Mouse (Mus musculus): Measurements from ENCODE around the gene Hus1b.

Hus1b gene

GRCm38 (mm10) chr13:30949181-30949580 is 1.6 kb upstream of the Hus1b start:
- peak; percentile 9 for DNase-seq (ENCODE audit: low read depth, low spot score)

- no peak for DNase-seq (ENCODE audit: low read depth, low spot score)
Observed at GRCm38 (mm10) chr13:30947129-30947528, 430 bp downstream of the Hus1b start.

GRCm38 (mm10) chr13:30945788-30946187 is 1.8 kb downstream of the Hus1b start:
- no peak for DNase-seq (ENCODE audit: low read depth, low spot score)

- no peak for DNase-seq (ENCODE audit: low read depth, low spot score)
Observed at GRCm38 (mm10) chr13:30932972-30933371, 14.6 kb downstream of the Hus1b start.

GRCm38 (mm10) chr13:30931613-30932012 is 15.9 kb downstream of the Hus1b start:
- no peak for DNase-seq (ENCODE audit: low read depth, low spot score)

DNA sequence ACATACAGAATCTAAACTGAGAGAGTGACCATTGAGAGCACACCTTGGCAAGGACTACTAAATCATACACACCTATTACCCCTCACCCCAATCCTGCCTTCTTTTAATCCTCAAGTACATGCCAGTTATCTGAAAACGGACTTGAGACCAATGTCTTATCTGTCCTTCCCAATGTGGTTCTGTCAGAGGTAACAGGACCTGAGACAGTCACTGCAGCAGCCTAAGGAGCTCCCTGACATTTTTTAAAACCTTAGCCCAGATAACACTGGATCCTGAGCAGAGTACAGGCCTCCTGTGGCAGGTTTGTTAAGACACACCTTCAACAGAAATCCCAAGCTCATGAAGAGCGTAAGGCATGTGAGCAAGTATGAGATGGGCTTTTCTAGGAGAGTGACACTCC is 18.4 kb downstream of the Hus1b start:
- no peak for DNase-seq (ENCODE audit: low read depth, low spot score)

- no peak for DNase-seq (ENCODE audit: low read depth, low spot score)
Observed at GRCm38 (mm10) chr13:30924269-30924668, 23.3 kb downstream of the Hus1b start.

- no peak for DNase-seq (ENCODE audit: low read depth, low spot score)
Observed at GRCm38 (mm10) chr13:30921914-30922313, 25.6 kb downstream of the Hus1b start.

DNA sequence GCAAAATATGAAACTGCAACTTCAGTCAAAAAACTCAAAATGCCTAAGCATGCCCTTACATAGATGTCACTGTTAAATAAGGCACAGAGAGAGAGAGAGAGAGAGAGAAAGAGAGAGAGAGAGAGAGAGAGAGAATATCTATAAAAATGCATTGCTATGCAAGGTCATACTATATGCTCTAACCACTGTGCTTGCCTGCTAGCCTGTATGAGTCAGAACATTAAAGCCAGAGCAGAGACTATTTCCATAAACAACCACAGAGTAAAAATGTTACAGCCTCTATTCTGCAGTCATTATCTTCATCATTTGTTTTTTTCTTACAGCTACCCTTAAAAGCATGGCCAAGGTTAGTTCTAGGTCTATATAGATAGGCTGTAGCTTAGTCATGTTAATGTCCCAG is 33.8 kb downstream of the Hus1b start:
- DNase-seq (ENCODE audit: low read depth, low spot score) = no peak

- DNase-seq (ENCODE audit: low read depth, low spot score) = no peak
Observed at GRCm38 (mm10) chr13:30913028-30913427, 34.5 kb downstream of the Hus1b start.

DNA sequence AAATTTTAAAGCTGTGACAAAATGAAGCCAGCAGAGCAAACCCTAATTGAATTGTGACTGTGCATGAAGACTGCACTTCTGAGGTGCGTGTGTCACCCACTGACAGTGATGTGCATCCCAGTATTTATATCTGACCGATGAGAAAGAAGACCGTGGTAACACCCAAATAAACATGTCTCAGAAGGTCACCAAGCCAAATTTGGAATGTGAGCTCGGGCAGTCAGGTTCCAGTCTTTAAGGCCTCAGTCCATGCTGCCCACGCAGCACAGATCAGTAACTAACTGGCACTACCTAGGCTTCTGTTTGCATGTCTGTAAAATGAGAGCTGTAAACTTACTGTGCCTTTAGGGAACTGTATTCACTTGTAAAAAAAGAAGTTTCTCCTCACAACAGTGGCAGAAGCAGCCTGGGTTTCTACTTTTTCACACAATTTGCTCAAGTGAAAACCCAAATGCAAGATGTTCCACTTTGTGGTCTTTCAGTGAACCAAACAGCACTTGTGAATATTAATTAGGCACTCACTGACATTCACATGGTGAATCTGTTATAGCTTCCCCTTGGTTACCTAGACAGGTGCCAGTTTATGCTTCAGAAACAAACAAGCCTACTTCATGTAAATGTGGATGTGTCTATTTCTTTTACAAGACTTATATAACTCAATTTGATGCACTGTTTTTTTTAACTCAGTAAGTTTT is 35.5 kb downstream of the Hus1b start:
- no peak for DNase-seq (ENCODE audit: low read depth, low spot score)

GRCm38 (mm10) chr13:30910889-30911288 is 36.7 kb downstream of the Hus1b start:
- no peak for DNase-seq (ENCODE audit: low read depth, low spot score)

- DNase-seq (ENCODE audit: low read depth, low spot score) = no peak
Observed at GRCm38 (mm10) chr13:30902286-30902685, 45.3 kb downstream of the Hus1b start.

GRCm38 (mm10) chr13:30901387-30902041 is 46.0 kb downstream of the Hus1b start:
- no peak for DNase-seq (ENCODE audit: low read depth, low spot score)

Measured in ES-CJ7 (cell line).